Mouse (Mus musculus): Measurements from ENCODE around the gene Nkpd1. TPM values are rescaled to one million over a fixed set of nuclear protein-coding genes. Genes with fewer than 3 reads are reported as not detected.

The Nkpd1 gene
- 0.11 and 0.19 TPM in 2 replicates for polyA plus RNA-seq (2016; fragmentation: Nextera tagmentation; extraction: Ambion mirVana)

- H3K4me2 ChIP-seq (replicated peaks): peak within 1 kb of the TSS; percentile 59
- H3K4me3 ChIP-seq: 0 out of 2 replicates have a peak within 1 kb of the TSS, but pooled peaks have one; percentile 7
- H3K27ac ChIP-seq: no peak within 1 kb of the TSS
- 5% methylated on average over 29 of the region's 29 CpGs for WGBS
- peak within 1 kb of the TSS; percentile 64 for H3K9ac ChIP-seq
- peaks cover 19% of the 10 kb centered on the region for H3K4me1 ChIP-seq
- no peaks in the 10 kb centered on the region for H3K9me3 ChIP-seq
- ATAC-seq (ENCODE audit: low FRiP score, low read depth): peak; percentile 22; the same call in 1 of the 2 replicates
- no peaks in the 10 kb centered on the region for H3K36me3 ChIP-seq
- H3K27me3 ChIP-seq (replicated peaks): peaks cover 60% of the 10 kb centered on the region
These were observed at the start of gene Nkpd1 for GRCm38 (mm10) chr7:19517652-19518365. TSS of gene Nkpd1 (plus strand) at chr7:19517838.

GRCm38 (mm10) chr7:19468279-19468678 lies 49.4 kb upstream of the Nkpd1 start:
- Histone ChIP-seq H3K27me3 (replicated peaks) (peaks cover 64% of the 10 kb centered on the region), H3K9me3 (no peaks in the 10 kb centered on the region), H3K4me2 (replicated peaks) (no peak overlapping the region), H3K4me1 (no peaks in the 10 kb centered on the region), H3K4me3 (no peak overlapping the region), H3K27ac (no peak overlapping the region), H3K9ac (no peak overlapping the region), H3K36me3 (no peaks in the 10 kb centered on the region)
- ATAC-seq (ENCODE audit: low FRiP score, low read depth): no peak
- 79% methylated on average over 12 of the region's 12 CpGs for WGBS

GRCm38 (mm10) chr7:19469404-19469803 lies 48.2 kb upstream of the Nkpd1 start:
- Histone ChIP-seq H3K4me2 (replicated peaks) (no peak overlapping the region), H3K9me3 (no peaks in the 10 kb centered on the region)
- 22% methylated on average over 23 of the region's 23 CpGs for WGBS

GRCm38 (mm10) chr7:19470308-19470707 lies 47.3 kb upstream of the Nkpd1 start:
- Histone ChIP-seq H3K27me3 (replicated peaks) (peaks cover 74% of the 10 kb centered on the region), H3K4me1 (peaks cover 7% of the 10 kb centered on the region; the same call in 1 of the 2 replicates), H3K36me3 (no peaks in the 10 kb centered on the region), H3K4me2 (replicated peaks) (no peak overlapping the region), H3K4me3 (no peak overlapping the region), H3K27ac (no peak overlapping the region), H3K9me3 (no peaks in the 10 kb centered on the region), H3K9ac (no peak overlapping the region)
- 14% methylated on average over 14 of the region's 14 CpGs for WGBS
- no peak for ATAC-seq (ENCODE audit: low FRiP score, low read depth)

More at GRCm38 (mm10) chr7:19469404-19469803, 48.2 kb upstream of the Nkpd1 start:
- Histone ChIP-seq H3K27ac (no peak overlapping the region), H3K4me3 (no peak overlapping the region), H3K36me3 (no peaks in the 10 kb centered on the region), H3K9ac (no peak overlapping the region), H3K4me1 (peaks cover 6% of the 10 kb centered on the region; the same call in 1 of the 2 replicates), H3K27me3 (replicated peaks) (peaks cover 72% of the 10 kb centered on the region)
- no peak for ATAC-seq (ENCODE audit: low FRiP score, low read depth)

GRCm38 (mm10) chr7:19472403-19472802 lies 45.2 kb upstream of the Nkpd1 start:
- Histone ChIP-seq H3K9ac (no peak overlapping the region), H3K4me3 (no peak overlapping the region), H3K27me3 (replicated peaks) (peaks cover 75% of the 10 kb centered on the region), H3K4me2 (replicated peaks) (no peak overlapping the region), H3K27ac (no peak overlapping the region), H3K4me1 (peaks cover 7% of the 10 kb centered on the region; the same call in 1 of the 2 replicates), H3K36me3 (no peaks in the 10 kb centered on the region), H3K9me3 (no peaks in the 10 kb centered on the region)
- WGBS: 50% methylated on average over 4 of the region's 4 CpGs
- no peak for ATAC-seq (ENCODE audit: low FRiP score, low read depth)

- Histone ChIP-seq H3K9me3 (no peaks in the 10 kb centered on the region), H3K4me2 (replicated peaks) (peak overlapping the region; percentile 75), H3K36me3 (no peaks in the 10 kb centered on the region), H3K27ac (no peak overlapping the region), H3K4me1 (peaks cover 7% of the 10 kb centered on the region; the same call in 1 of the 2 replicates), H3K4me3 (peak overlapping the region; percentile 53), H3K27me3 (replicated peaks) (peaks cover 65% of the 10 kb centered on the region), H3K9ac (peak overlapping the region; percentile 65)
- under 1% methylated on average over 89 of the region's 89 CpGs for WGBS
- peak; percentile 72 for ATAC-seq (ENCODE audit: low FRiP score, low read depth)
These were observed 43.7 kb upstream of the Nkpd1 start for GRCm38 (mm10) chr7:19473875-19474443.

GRCm38 (mm10) chr7:19477084-19477483 lies 40.6 kb upstream of the Nkpd1 start:
- 71% methylated on average over 2 of the region's 2 CpGs for WGBS
- Histone ChIP-seq H3K4me1 (peaks cover 7% of the 10 kb centered on the region; the same call in 1 of the 2 replicates), H3K9ac (no peak overlapping the region), H3K4me2 (replicated peaks) (no peak overlapping the region), H3K27me3 (replicated peaks) (peaks cover 37% of the 10 kb centered on the region), H3K36me3 (no peaks in the 10 kb centered on the region), H3K27ac (no peak overlapping the region), H3K4me3 (no peak overlapping the region), H3K9me3 (no peaks in the 10 kb centered on the region)
- no peak for ATAC-seq (ENCODE audit: low FRiP score, low read depth)

- Histone ChIP-seq H3K27ac (no peak overlapping the region), H3K4me3 (no peak overlapping the region), H3K4me1 (peaks cover 7% of the 10 kb centered on the region; the same call in 1 of the 2 replicates), H3K9me3 (no peaks in the 10 kb centered on the region), H3K4me2 (replicated peaks) (no peak overlapping the region), H3K9ac (no peak overlapping the region), H3K36me3 (no peaks in the 10 kb centered on the region), H3K27me3 (replicated peaks) (peaks cover 30% of the 10 kb centered on the region)
- ATAC-seq (ENCODE audit: low FRiP score, low read depth): no peak
- 25% methylated on average over 14 of the region's 14 CpGs for WGBS
These were observed 39.8 kb upstream of the Nkpd1 start for GRCm38 (mm10) chr7:19477624-19478384.

GRCm38 (mm10) chr7:19483281-19483680 lies 34.4 kb upstream of the Nkpd1 start:
- 85% methylated on average over 8 of the region's 8 CpGs for WGBS
- no peak overlapping the region for H3K4me2 ChIP-seq (replicated peaks)
- no peak for ATAC-seq (ENCODE audit: low FRiP score, low read depth)

GRCm38 (mm10) chr7:19485488-19485887 lies 32.1 kb upstream of the Nkpd1 start:
- Histone ChIP-seq H3K4me3 (no peak overlapping the region), H3K9ac (no peak overlapping the region), H3K9me3 (no peaks in the 10 kb centered on the region), H3K4me1 (0 out of 2 replicates have a peak, but pooled peaks cover 6% of the 10 kb centered on the region), H3K27me3 (replicated peaks) (peaks cover 31% of the 10 kb centered on the region), H3K36me3 (no peaks in the 10 kb centered on the region), H3K4me2 (replicated peaks) (no peak overlapping the region), H3K27ac (no peak overlapping the region)
- WGBS: 79% methylated on average over 1 of the region's 1 CpGs
- ATAC-seq (ENCODE audit: low FRiP score, low read depth): no peak

More at GRCm38 (mm10) chr7:19483281-19483680, 34.4 kb upstream of the Nkpd1 start:
- Histone ChIP-seq H3K36me3 (no peaks in the 10 kb centered on the region), H3K27me3 (replicated peaks) (peaks cover 9% of the 10 kb centered on the region), H3K4me1 (no peaks in the 10 kb centered on the region), H3K27ac (no peak overlapping the region), H3K4me3 (no peak overlapping the region), H3K9ac (no peak overlapping the region), H3K9me3 (no peaks in the 10 kb centered on the region)

- Histone ChIP-seq H3K36me3 (no peaks in the 10 kb centered on the region), H3K9me3 (no peaks in the 10 kb centered on the region), H3K4me1 (peaks cover 7% of the 10 kb centered on the region), H3K9ac (no peak overlapping the region), H3K4me2 (replicated peaks) (no peak overlapping the region), H3K27ac (no peak overlapping the region), H3K27me3 (replicated peaks) (peaks cover 41% of the 10 kb centered on the region), H3K4me3 (no peak overlapping the region)
- 91% methylated on average over 7 of the region's 7 CpGs for WGBS
- no peak for ATAC-seq (ENCODE audit: low FRiP score, low read depth)
These were observed 31.1 kb upstream of the Nkpd1 start for GRCm38 (mm10) chr7:19486549-19486948.

GRCm38 (mm10) chr7:19489525-19489924 lies 28.1 kb upstream of the Nkpd1 start:
- Histone ChIP-seq H3K4me3 (0 out of 2 replicates have a peak overlapping the region, but pooled peaks have one; percentile 7), H3K27me3 (replicated peaks) (peaks cover 58% of the 10 kb centered on the region), H3K9ac (no peak overlapping the region), H3K4me2 (replicated peaks) (peak overlapping the region; percentile 49), H3K9me3 (no peaks in the 10 kb centered on the region), H3K27ac (no peak overlapping the region), H3K36me3 (no peaks in the 10 kb centered on the region), H3K4me1 (peaks cover 12% of the 10 kb centered on the region)
- WGBS: 3% methylated on average over 31 of the region's 31 CpGs
- no peak for ATAC-seq (ENCODE audit: low FRiP score, low read depth)

Data from neural tube, embryonic 12.5 days (tissue).